Mouse (Mus musculus): ENCODE data around the gene Rtp2. TPM values are rescaled to one million over a fixed set of nuclear protein-coding genes. Genes with fewer than 3 reads are reported as not detected.

The Rtp2 gene
- polyA plus RNA-seq, 1 experiment = not detected

GRCm38 (mm10) chr16:23885098-23885497, 47.1 kb downstream of the Rtp2 start:
- Histone ChIP-seq H3K4me1 (ENCODE audit: control insufficient read depth, insufficient read depth, low read length) (no peaks in the 10 kb centered on the region), H3K27ac (ENCODE audit: insufficient read depth, low read depth, low read length) (no peak overlapping the region), H3K4me3 (ENCODE audit: insufficient read depth, low read depth, low read length) (no peak overlapping the region)
- TF ChIP-seq CTCF (IDR thresholded peaks at IDR 0.05; ENCODE audit: insufficient read depth, low read depth, low read length) = no peak
- no peak for TF ChIP-seq POLR2A (IDR thresholded peaks at IDR 0.05; ENCODE audit: insufficient read depth, low read depth, low read length)
- WGBS = 40% methylated on average over 12 of the region's 12 CpGs

Other genes with a start within 250 kb of the Rtp2 start
- not detected in 2 replicates for gene Sst, start 41.4 kb downstream of the Rtp2 start, polyA plus RNA-seq (2012; ENCODE audit: insufficient read depth, insufficient read length, low replicate concordance, missing spikeins)
- gene Gm37419, start 56.1 kb upstream of the Rtp2 start, polyA plus RNA-seq (2012; ENCODE audit: insufficient read depth, insufficient read length, low replicate concordance, missing spikeins) = not detected in 2 replicates
- not detected in 2 replicates for gene Bcl6, start 56.5 kb upstream of the Rtp2 start, polyA plus RNA-seq (2012; ENCODE audit: insufficient read depth, insufficient read length, low replicate concordance, missing spikeins)

Measured in olfactory bulb, adult 2 months (tissue).